Mouse (Mus musculus): ENCODE data around the gene Map3k13. TPM values are rescaled to one million over a fixed set of nuclear protein-coding genes. Genes with fewer than 3 reads are reported as not detected.
A peak's percentile ranks its signal among the peaks of the same experiment; 100 is the strongest.

The Map3k13 gene
- polyA plus RNA-seq, 2 experiments, result 0.92 to 1.2 TPM

- ATAC-seq (ENCODE audit: low FRiP score, low read depth) (no peak), DNase-seq (ENCODE audit: low spot score) (no peak)
- no peak for TF ChIP-seq POLR2A (IDR thresholded peaks at IDR 0.05; ENCODE audit: borderline replicate concordance, extremely low read depth, insufficient read depth, insufficient read length)
- Histone ChIP-seq H3K4me1 (ENCODE audit: control insufficient read depth, insufficient read depth, low read length) (peaks cover 3% of the 10 kb centered on the region; the same call in 1 of the 2 replicates), H3K36me3 (ENCODE audit: control insufficient read depth, insufficient read depth, low read length) (no peaks in the 10 kb centered on the region), H3K4me2 (replicated peaks; ENCODE audit: low read depth, low read length, severe bottlenecking) (no peak overlapping the region), H3K9me3 (ENCODE audit: control insufficient read depth, low read length) (no peaks in the 10 kb centered on the region), H3K27me3 (ENCODE audit: control insufficient read depth, insufficient read depth, low read length) (no peaks in the 10 kb centered on the region), H3K27ac (replicated peaks; ENCODE audit: low read depth, low read length) (no peak overlapping the region), H3K4me3 (replicated peaks; ENCODE audit: low read length) (no peak overlapping the region), H3K9ac (ENCODE audit: low read depth, low read length, severe bottlenecking) (no peak overlapping the region)
- 74% methylated on average over 4 of the region's 4 CpGs for WGBS
Observed at GRCm38 (mm10) chr16:21785000-21785399, 9.1 kb upstream of the Map3k13 start.

GRCm38 (mm10) chr16:21786317-21786716 is 7.8 kb upstream of the Map3k13 start:
- Histone ChIP-seq H3K4me1 (ENCODE audit: control insufficient read depth, insufficient read depth, low read length) (peaks cover 3% of the 10 kb centered on the region; the same call in 1 of the 2 replicates), H3K27me3 (ENCODE audit: control insufficient read depth, insufficient read depth, low read length) (no peaks in the 10 kb centered on the region), H3K9me3 (ENCODE audit: control insufficient read depth, low read length) (no peaks in the 10 kb centered on the region), H3K36me3 (ENCODE audit: control insufficient read depth, insufficient read depth, low read length) (no peaks in the 10 kb centered on the region), H3K9ac (ENCODE audit: low read depth, low read length, severe bottlenecking) (no peak overlapping the region), H3K27ac (replicated peaks; ENCODE audit: low read depth, low read length) (no peak overlapping the region), H3K4me3 (replicated peaks; ENCODE audit: low read length) (no peak overlapping the region), H3K4me2 (replicated peaks; ENCODE audit: low read depth, low read length, severe bottlenecking) (no peak overlapping the region)
- TF ChIP-seq POLR2A (IDR thresholded peaks at IDR 0.05; ENCODE audit: borderline replicate concordance, extremely low read depth, insufficient read depth, insufficient read length), result no peak
- ATAC-seq (ENCODE audit: low FRiP score, low read depth) (no peak), DNase-seq (ENCODE audit: low spot score) (no peak)
- 86% methylated on average over 8 of the region's 8 CpGs for WGBS

GRCm38 (mm10) chr16:21787516-21788353 is 6.4 kb upstream of the Map3k13 start, which contains the start of gene Ehhadh:
Gene Ehhadh (minus strand): TSS chr16:21787807.
- TF ChIP-seq POLR2A (IDR thresholded peaks at IDR 0.05; ENCODE audit: borderline replicate concordance, extremely low read depth, insufficient read depth, insufficient read length), result no peak
- Histone ChIP-seq H3K4me2 (replicated peaks; ENCODE audit: low read depth, low read length, severe bottlenecking) (peak within 1 kb of the TSS; percentile 74), H3K9ac (ENCODE audit: low read depth, low read length, severe bottlenecking) (peak within 1 kb of the TSS; percentile 72), H3K36me3 (ENCODE audit: control insufficient read depth, insufficient read depth, low read length) (no peaks in the 10 kb centered on the region), H3K27ac (replicated peaks; ENCODE audit: low read depth, low read length) (no peak within 1 kb of the TSS), H3K27me3 (ENCODE audit: control insufficient read depth, insufficient read depth, low read length) (no peaks in the 10 kb centered on the region), H3K9me3 (ENCODE audit: control insufficient read depth, low read length) (no peaks in the 10 kb centered on the region), H3K4me3 (replicated peaks; ENCODE audit: low read length) (peak within 1 kb of the TSS; percentile 51), H3K4me1 (ENCODE audit: control insufficient read depth, insufficient read depth, low read length) (peaks cover 3% of the 10 kb centered on the region; the same call in 1 of the 2 replicates)
- ATAC-seq (ENCODE audit: low FRiP score, low read depth) (peak; percentile 94), DNase-seq (ENCODE audit: low spot score) (peak; percentile 52)
- WGBS, result 7% methylated on average over 26 of the region's 28 CpGs

- no peak for DNase-seq (ENCODE audit: low spot score)
- no peaks in the 10 kb centered on the region for H3K36me3 ChIP-seq (ENCODE audit: control insufficient read depth, insufficient read depth, low read length)
- 51% methylated on average over 3 of the region's 3 CpGs for WGBS
- ATAC-seq (ENCODE audit: low FRiP score, low read depth), result no peak
- TF ChIP-seq POLR2A (IDR thresholded peaks at IDR 0.05; ENCODE audit: borderline replicate concordance, extremely low read depth, insufficient read depth, insufficient read length), result no peak
- H3K27ac ChIP-seq (replicated peaks; ENCODE audit: low read depth, low read length), result no peak overlapping the region
- no peaks in the 10 kb centered on the region for H3K9me3 ChIP-seq (ENCODE audit: control insufficient read depth, low read length)
- H3K4me2 ChIP-seq (replicated peaks; ENCODE audit: low read depth, low read length, severe bottlenecking), result no peak overlapping the region
- no peaks in the 10 kb centered on the region for H3K27me3 ChIP-seq (ENCODE audit: control insufficient read depth, insufficient read depth, low read length)
- H3K4me3 ChIP-seq (replicated peaks; ENCODE audit: low read length), result no peak overlapping the region
- H3K4me1 ChIP-seq (ENCODE audit: control insufficient read depth, insufficient read depth, low read length), result peaks cover 3% of the 10 kb centered on the region; the same call in 1 of the 2 replicates
- no peak overlapping the region for H3K9ac ChIP-seq (ENCODE audit: low read depth, low read length, severe bottlenecking)
Observed at GRCm38 (mm10) chr16:21788581-21788980, 5.6 kb upstream of the Map3k13 start.

- no peak overlapping the region for H3K27ac ChIP-seq (replicated peaks; ENCODE audit: low read depth, low read length)
- TF ChIP-seq POLR2A (IDR thresholded peaks at IDR 0.05; ENCODE audit: borderline replicate concordance, extremely low read depth, insufficient read depth, insufficient read length), result no peak
- DNase-seq (ENCODE audit: low spot score) (no peak), ATAC-seq (ENCODE audit: low FRiP score, low read depth) (no peak)
- WGBS, result 61% methylated on average over 2 of the region's 2 CpGs
- H3K9me3 ChIP-seq (ENCODE audit: control insufficient read depth, low read length), result no peaks in the 10 kb centered on the region
- no peak overlapping the region for H3K9ac ChIP-seq (ENCODE audit: low read depth, low read length, severe bottlenecking)
- H3K27me3 ChIP-seq (ENCODE audit: control insufficient read depth, insufficient read depth, low read length), result no peaks in the 10 kb centered on the region
- H3K4me3 ChIP-seq (replicated peaks; ENCODE audit: low read length), result no peak overlapping the region
- H3K4me2 ChIP-seq (replicated peaks; ENCODE audit: low read depth, low read length, severe bottlenecking), result no peak overlapping the region
- H3K36me3 ChIP-seq (ENCODE audit: control insufficient read depth, insufficient read depth, low read length), result no peaks in the 10 kb centered on the region
- H3K4me1 ChIP-seq (ENCODE audit: control insufficient read depth, insufficient read depth, low read length), result 0 out of 2 replicates have a peak, but pooled peaks cover 3% of the 10 kb centered on the region
Observed at GRCm38 (mm10) chr16:21789180-21789579, 5.0 kb upstream of the Map3k13 start.

Data from limb, embryonic 14.5 days (tissue).